Mouse (Mus musculus) heart, embryonic 12.5 days (tissue): Measurements from ENCODE around the gene Polrmt. TPM values are rescaled to one million over a fixed set of nuclear protein-coding genes. Genes with fewer than 3 reads are reported as not detected.

Experiments
- polyA plus RNA-seq: library from polyadenylated mRNA; unstranded; fragments of >200 nt; fragmentation: Nextera tagmentation; extraction: Ambion mirVana; gene quantifications from 2 replicates; pipeline ENCODE4 v1.2.1, GENCODE M21; 2016

The Polrmt gene
- polyA plus RNA-seq, 1 experiment from 2014 or later = 35.4 TPM

Other genes starting within 250 kb of the Polrmt start
- gene Plpp2, start 212.8 kb downstream of the Polrmt start, polyA plus RNA-seq = 12.0 and 12.3 TPM in 2 replicates
- gene Mier2, start 191.4 kb downstream of the Polrmt start, polyA plus RNA-seq = 38.2 and 38.7 TPM in 2 replicates
- not detected in 2 replicates for gene Theg, start 159.2 kb downstream of the Polrmt start, polyA plus RNA-seq
- gene C2cd4c, start 132.6 kb downstream of the Polrmt start, polyA plus RNA-seq = not detected in 2 replicates
- 2.7 and 3.0 TPM in 2 replicates for gene Shc2, start 108.7 kb downstream of the Polrmt start, polyA plus RNA-seq
- gene Odf3l2, start 100.8 kb downstream of the Polrmt start, polyA plus RNA-seq = not detected in 2 replicates
- gene Madcam1, start 82.0 kb downstream of the Polrmt start, polyA plus RNA-seq = 0.23 and 1.0 TPM in 2 replicates
- 41.9 and 46.0 TPM in 2 replicates for gene Tpgs1, start 77.2 kb downstream of the Polrmt start, polyA plus RNA-seq
- 151 and 152 TPM in 2 replicates for gene Cdc34, start 64.4 kb downstream of the Polrmt start, polyA plus RNA-seq
- 0.78 and 0.83 TPM in 2 replicates for gene Gzmm, start 57.6 kb downstream of the Polrmt start, polyA plus RNA-seq
- 1,289 and 1,310 TPM in 2 replicates for gene Bsg, start 42.1 kb downstream of the Polrmt start, polyA plus RNA-seq
- gene Hcn2, start 29.9 kb downstream of the Polrmt start, polyA plus RNA-seq = not detected in 2 replicates
- 0.22 and 0.38 TPM in 2 replicates for gene Fgf22, start 8.5 kb upstream of the Polrmt start, polyA plus RNA-seq
- 78.7 and 78.9 TPM in 2 replicates for gene Rnf126, start 20.4 kb upstream of the Polrmt start, polyA plus RNA-seq
- gene Fstl3, start 30.7 kb upstream of the Polrmt start, polyA plus RNA-seq = 21.1 and 21.9 TPM in 2 replicates
- 0.24 TPM in 1 of 2 replicates, not detected in the other for gene Prss57, start 44.4 kb upstream of the Polrmt start, polyA plus RNA-seq
- 72.4 and 80.8 TPM in 2 replicates for gene Palm, start 47.0 kb upstream of the Polrmt start, polyA plus RNA-seq
- 0.40 and 0.60 TPM in 2 replicates for gene Misp, start 74.4 kb upstream of the Polrmt start, polyA plus RNA-seq
- gene Ptbp1, start 107.8 kb upstream of the Polrmt start, polyA plus RNA-seq = 139 and 142 TPM in 2 replicates
- gene Prtn3, start 127.9 kb upstream of the Polrmt start, polyA plus RNA-seq = 1.8 and 2.0 TPM in 2 replicates
- gene Plppr3, start 128.1 kb upstream of the Polrmt start, polyA plus RNA-seq = 14.2 and 15.5 TPM in 2 replicates
- 0.47 TPM in 1 of 2 replicates, not detected in the other for gene Elane, start 139.7 kb upstream of the Polrmt start, polyA plus RNA-seq
- gene Cfd, start 144.3 kb upstream of the Polrmt start, polyA plus RNA-seq = not detected in 2 replicates
- 48.3 and 50.1 TPM in 2 replicates for gene Med16, start 162.3 kb upstream of the Polrmt start, polyA plus RNA-seq
- gene Gm26602, start 164.3 kb upstream of the Polrmt start, polyA plus RNA-seq = 16.8 and 19.3 TPM in 2 replicates
- 0.45 and 0.55 TPM in 2 replicates for gene Kiss1r, start 170.4 kb upstream of the Polrmt start, polyA plus RNA-seq
- 92.8 and 97.3 TPM in 2 replicates for gene R3hdm4, start 174.6 kb upstream of the Polrmt start, polyA plus RNA-seq
- 6.3 and 8.3 TPM in 2 replicates for gene Arid3a, start 180.5 kb upstream of the Polrmt start, polyA plus RNA-seq
- 78.8 and 89.6 TPM in 2 replicates for gene Wdr18, start 213.6 kb upstream of the Polrmt start, polyA plus RNA-seq
- gene Grin3b, start 224.1 kb upstream of the Polrmt start, polyA plus RNA-seq = 0.12 and 0.29 TPM in 2 replicates
- 20.8 and 20.9 TPM in 2 replicates for gene Tmem259, start 237.7 kb upstream of the Polrmt start, polyA plus RNA-seq
- 302 and 307 TPM in 2 replicates for gene Cnn2, start 242.0 kb upstream of the Polrmt start, polyA plus RNA-seq
- gene Abca7, start 249.9 kb upstream of the Polrmt start, polyA plus RNA-seq = 4.5 and 5.1 TPM in 2 replicates